Mouse (Mus musculus) embryonic fibroblast, embryonic 13.5 days (primary cell): ENCODE data around the gene Galnt10. TPM values are rescaled to one million over a fixed set of nuclear protein-coding genes. Genes with fewer than 3 reads are reported as not detected.

Experiments
- H3K27ac ChIP-seq: 2 replicates; pipeline ENCODE4 v1.5.1; 2012; ENCODE audit warnings: low read length, control low read depth, inconsistent platforms; ENCODE audit not compliant: insufficient read depth
- H3K4me1 ChIP-seq: 2 replicates; pipeline ENCODE4 v1.6.1; 2011; ENCODE audit warnings: low read length; ENCODE audit not compliant: control insufficient read depth, insufficient read depth
- H3K4me3 ChIP-seq: 2 replicates; pipeline ENCODE4 v1.5.1; 2011; ENCODE audit warnings: mild to moderate bottlenecking, control low read depth, low read length; ENCODE audit not compliant: insufficient read depth
- CTCF ChIP-seq: IDR thresholded peaks from 2 replicates; pipeline ENCODE4 v1.5.1; 2011; ENCODE audit warnings: mild to moderate bottlenecking, control low read depth, low read length, moderate library complexity, borderline replicate concordance; ENCODE audit not compliant: insufficient read depth
- POLR2A ChIP-seq: IDR thresholded peaks from 2 replicates; pipeline ENCODE4 v1.6.1; 2011; ENCODE audit warnings: low read depth, mild to moderate bottlenecking, control low read depth, low read length, moderate library complexity
- polyA plus RNA-seq: library from polyadenylated mRNA; stranded (reverse); fragments of >200 nt; gene quantifications from 2 replicates; pipeline ENCODE4 v1.2.4, GENCODE M21; 2011; ENCODE audit warnings: low read depth; ENCODE audit not compliant: missing spikeins, insufficient read length

Galnt10 gene
- polyA plus RNA-seq, 1 experiment, result 51.8 TPM

DNA sequence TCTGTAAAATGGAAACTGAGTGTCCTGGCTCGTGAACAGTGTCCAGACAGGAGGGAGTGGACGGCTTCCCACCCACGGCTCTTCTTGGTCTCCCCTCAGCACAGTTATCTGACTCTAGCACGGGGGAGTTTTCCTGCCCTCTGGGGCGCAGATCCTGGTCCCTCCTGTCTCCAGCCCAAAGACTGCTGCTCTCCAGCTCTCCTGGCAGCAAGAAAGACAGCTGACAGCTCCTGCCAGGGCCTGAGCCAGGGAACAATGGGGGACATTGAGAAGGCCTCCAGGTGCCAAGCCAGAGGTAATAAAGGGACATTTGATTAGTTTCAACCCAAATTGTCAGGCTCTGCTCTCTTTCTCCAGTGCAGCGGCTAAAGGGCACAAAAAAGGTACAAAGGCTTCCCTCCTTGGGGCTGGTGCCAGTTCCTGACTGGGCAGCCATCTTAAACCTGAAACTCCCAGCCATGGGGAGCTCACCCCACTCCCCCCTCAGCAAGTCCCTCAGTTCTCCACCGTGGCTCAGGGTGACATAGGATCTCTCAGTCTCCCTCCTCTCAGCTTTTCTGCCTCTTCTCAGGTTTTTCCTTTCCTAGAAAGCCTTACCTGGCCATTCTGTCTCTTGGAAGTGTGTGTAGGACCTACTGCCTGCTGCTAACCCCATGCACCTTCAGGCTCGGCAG, 11.5 kb downstream of the Galnt10 start:
- Histone ChIP-seq H3K4me1 (no peaks in the 10 kb centered on the region; the same call in 1 of the 2 replicates), H3K27ac (no peak overlapping the region), H3K4me3 (no peak overlapping the region)
- TF ChIP-seq CTCF, result no peak
- no peak for TF ChIP-seq POLR2A

DNA sequence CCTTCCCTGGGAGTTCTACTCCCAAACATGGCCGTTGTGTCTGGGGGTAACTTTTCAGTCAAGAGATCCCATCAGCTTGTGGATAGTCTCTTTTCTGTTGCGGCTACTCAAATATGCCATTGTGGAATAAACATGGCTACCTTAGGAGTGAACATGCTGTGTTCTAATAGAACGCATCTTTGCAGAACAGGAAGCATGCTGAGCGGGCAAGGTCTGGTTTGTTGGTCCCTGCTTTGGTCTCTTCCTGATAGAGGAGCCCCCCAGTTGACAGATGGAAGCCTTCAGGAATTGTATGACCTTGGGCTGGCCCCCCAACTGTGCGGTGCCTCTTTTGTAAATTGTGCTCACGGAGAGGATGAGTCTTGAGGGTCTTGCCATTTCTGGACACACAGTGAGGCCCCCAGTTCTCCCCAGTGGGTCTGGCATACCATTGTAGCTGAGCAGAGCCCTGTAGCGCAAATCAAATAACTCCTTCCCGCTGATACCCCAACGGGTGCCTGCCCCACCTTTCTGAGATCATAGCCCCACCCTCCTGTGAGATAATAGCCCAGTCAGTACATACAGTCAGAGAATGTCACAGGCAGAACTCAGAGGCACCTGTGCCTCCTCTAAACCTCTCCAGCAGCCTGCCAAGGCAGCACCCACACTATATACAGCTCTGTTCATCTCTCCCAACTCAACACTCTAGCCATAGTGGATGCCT, 12.3 kb downstream of the Galnt10 start:
- H3K27ac ChIP-seq, result no peak overlapping the region
- TF ChIP-seq CTCF, result no peak
- no peak for TF ChIP-seq POLR2A
- no peak overlapping the region for H3K4me3 ChIP-seq
- no peaks in the 10 kb centered on the region; the same call in 1 of the 2 replicates for H3K4me1 ChIP-seq

DNA sequence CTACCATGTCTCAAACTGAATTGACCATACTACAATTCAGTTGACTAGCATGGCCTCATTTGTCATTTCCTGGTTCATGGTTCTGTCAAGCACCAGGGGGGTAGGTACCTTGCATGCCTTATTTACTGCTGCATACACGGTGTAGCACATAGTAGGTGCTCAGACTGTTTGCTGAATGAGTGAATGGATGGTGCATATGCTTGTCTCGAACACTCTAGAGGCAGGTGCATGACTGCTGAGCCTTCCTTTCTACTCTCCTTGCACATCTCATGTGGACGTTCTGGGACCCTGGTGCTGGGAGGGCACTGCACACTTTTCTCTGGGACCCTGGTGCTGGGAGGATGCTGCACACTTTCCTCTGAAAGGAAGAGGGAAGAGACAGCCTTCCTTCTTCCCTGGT, 13.0 kb downstream of the Galnt10 start:
- Histone ChIP-seq H3K27ac (no peak overlapping the region), H3K4me1 (no peaks in the 10 kb centered on the region; the same call in 1 of the 2 replicates), H3K4me3 (no peak overlapping the region)
- no peak for TF ChIP-seq POLR2A
- no peak for TF ChIP-seq CTCF

- Histone ChIP-seq H3K4me1 (no peaks in the 10 kb centered on the region; the same call in 1 of the 2 replicates), H3K4me3 (no peak overlapping the region), H3K27ac (no peak overlapping the region)
- TF ChIP-seq CTCF, result no peak
- TF ChIP-seq POLR2A, result no peak
Measured at GRCm38 (mm10) chr11:57658751-57659150, 13.5 kb downstream of the Galnt10 start.

GRCm38 (mm10) chr11:57660156-57660555, 14.9 kb downstream of the Galnt10 start:
- TF ChIP-seq POLR2A (no peak), CTCF (no peak)
- Histone ChIP-seq H3K27ac (no peak overlapping the region), H3K4me3 (no peak overlapping the region), H3K4me1 (no peaks in the 10 kb centered on the region)

DNA sequence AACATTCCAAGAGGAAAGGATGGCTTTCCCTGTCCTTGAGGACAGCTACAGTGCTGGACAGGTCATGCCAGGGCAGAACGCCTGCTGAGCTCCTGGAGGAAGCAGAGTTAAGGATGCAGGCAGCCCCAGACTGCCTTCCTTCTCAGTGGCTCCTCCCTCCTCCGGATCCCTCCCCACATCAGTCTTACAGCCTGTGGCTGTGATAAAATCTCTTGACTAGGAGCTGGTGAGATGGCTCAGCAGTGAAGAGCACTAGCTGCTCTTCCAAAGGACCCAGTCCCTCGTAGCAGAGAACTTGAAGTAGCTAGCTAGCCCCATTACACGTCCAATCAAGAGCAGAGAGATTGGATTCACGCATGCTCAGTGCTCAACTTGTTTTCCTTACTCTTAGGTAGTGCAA, 15.6 kb downstream of the Galnt10 start:
- H3K4me3 ChIP-seq, result no peak overlapping the region
- no peaks in the 10 kb centered on the region for H3K4me1 ChIP-seq
- no peak overlapping the region for H3K27ac ChIP-seq
- TF ChIP-seq POLR2A, result no peak
- TF ChIP-seq CTCF, result no peak

GRCm38 (mm10) chr11:57661492-57662229, 16.4 kb downstream of the Galnt10 start:
- Histone ChIP-seq H3K4me3 (no peak overlapping the region), H3K27ac (no peak overlapping the region), H3K4me1 (no peaks in the 10 kb centered on the region)
- no peak for TF ChIP-seq POLR2A
- no peak for TF ChIP-seq CTCF

GRCm38 (mm10) chr11:57662231-57662630, 17.0 kb downstream of the Galnt10 start:
- TF ChIP-seq POLR2A (no peak), CTCF (no peak)
- Histone ChIP-seq H3K27ac (no peak overlapping the region), H3K4me1 (no peaks in the 10 kb centered on the region), H3K4me3 (no peak overlapping the region)

- no peak for TF ChIP-seq POLR2A
- TF ChIP-seq CTCF, result no peak
- H3K4me1 ChIP-seq, result no peaks in the 10 kb centered on the region
- no peak overlapping the region for H3K4me3 ChIP-seq
- no peak overlapping the region for H3K27ac ChIP-seq
Measured at GRCm38 (mm10) chr11:57663271-57663670, 18.0 kb downstream of the Galnt10 start.
